In the genomic region with DNA sequence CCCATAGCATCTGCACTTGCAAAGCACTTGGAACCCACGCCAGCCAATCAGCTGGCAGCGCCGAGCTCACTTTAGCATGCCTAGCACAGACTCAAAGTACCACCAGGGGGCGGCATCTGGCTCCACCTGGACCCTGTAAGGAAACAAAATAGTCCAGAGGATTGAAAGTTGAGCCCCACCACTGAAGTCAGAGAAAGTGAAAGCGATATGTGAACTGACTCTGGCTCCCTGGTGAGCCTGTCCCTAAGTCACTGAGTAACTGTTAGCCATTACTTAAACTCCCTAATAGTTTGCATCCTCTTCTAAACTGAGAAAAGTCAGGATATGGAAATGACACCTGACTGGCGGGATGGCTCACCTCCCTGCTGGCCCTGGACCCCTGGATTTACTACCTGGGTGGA, we compare ENCODE assay signal across 1 mouse cellular context.
A peak's percentile ranks its signal among the peaks of the same experiment; 100 is the strongest.
TF ChIP-seq lines count a peak whose summit lies in the region.

No protein-coding gene starts in this region.

TF ChIP-seq in CH12.LX, 34 proteins besides CTCF, POLR2A, EP300 and RAD21 (continued from another document):
- TF ChIP-seq ETS1 (conservative IDR thresholded peaks at IDR 0.05; ENCODE audit: low read depth, low read length) (peak; percentile 67), USF2 (conservative IDR thresholded peaks at IDR 0.05; ENCODE audit: low read depth, low read length) (no peak), ZMIZ1 (IDR thresholded peaks at IDR 0.05; ENCODE audit: low read depth, low read length) (no peak), PAX5 (IDR thresholded peaks at IDR 0.05; ENCODE audit: low read length) (no peak), JUND (conservative IDR thresholded peaks at IDR 0.05; ENCODE audit: low read depth, low read length) (peak; percentile 56; the same call in 1 of the 2 replicates), HCFC1 (IDR thresholded peaks at IDR 0.05; ENCODE audit: low read depth, low read length) (peak; percentile 52; the same call in 1 of the 2 replicates), TCF12 (IDR thresholded peaks at IDR 0.05; ENCODE audit: low read depth, low read length) (peak; percentile 80; the same call in 1 of the 2 replicates), MEF2A (IDR thresholded peaks at IDR 0.05; ENCODE audit: borderline replicate concordance, low read depth, low read length) (peak; percentile 80; the same call in 1 of the 2 replicates), ZKSCAN1 (IDR thresholded peaks at IDR 0.05; ENCODE audit: borderline replicate concordance, low read depth, low read length) (no peak), IRF4 (IDR thresholded peaks at IDR 0.05; ENCODE audit: low read depth, low read length) (peak; percentile 89), ZNF384 (IDR thresholded peaks at IDR 0.05; ENCODE audit: low read depth, low read length) (peak; percentile 47; the same call in 1 of the 2 replicates), SMC3 (IDR thresholded peaks at IDR 0.05; ENCODE audit: low read depth, low read length) (peak; percentile 99), UBTF (IDR thresholded peaks at IDR 0.05; ENCODE audit: low read depth, low read length) (no peak), CHD2 (IDR thresholded peaks at IDR 0.05; ENCODE audit: low read length) (no peak), TBP (conservative IDR thresholded peaks at IDR 0.05; ENCODE audit: low read depth, low read length) (no peak), SIN3A (IDR thresholded peaks at IDR 0.05; ENCODE audit: low read length) (peak; percentile 93), MXI1 (IDR thresholded peaks at IDR 0.05; ENCODE audit: low read depth, low read length) (peak; percentile 47), E2F4 (IDR thresholded peaks at IDR 0.05; ENCODE audit: insufficient replicate concordance, low read depth, low read length) (peak; percentile 62; the same call in 1 of the 2 replicates), BHLHE40 (IDR thresholded peaks at IDR 0.05; ENCODE audit: low read depth, low read length) (peak; percentile 89), RCOR1 (conservative IDR thresholded peaks at IDR 0.05; ENCODE audit: low read depth, low read length) (peak; percentile 69; the same call in 1 of the 2 replicates), MAZ (IDR thresholded peaks at IDR 0.05; ENCODE audit: low read depth, low read length) (peak; percentile 89), CHD1 (IDR thresholded peaks at IDR 0.05; ENCODE audit: low read depth, low read length) (0 out of 2 replicates have a peak, but pooled peaks have one; percentile 55), MAFK (IDR thresholded peaks at IDR 0.05; ENCODE audit: insufficient replicate concordance, low read length) (0 out of 2 replicates have a peak, but pooled peaks have one; percentile 56), POLR2AphosphoS2 (IDR thresholded peaks at IDR 0.05; ENCODE audit: low read depth, low read length) (no peak), ELF1 (IDR thresholded peaks at IDR 0.05; ENCODE audit: low read depth, low read length) (peak; percentile 67), NELFE (IDR thresholded peaks at IDR 0.05; ENCODE audit: low read depth, low read length) (peak; percentile 22; the same call in 1 of the 2 replicates), NRF1 (IDR thresholded peaks at IDR 0.05; ENCODE audit: low read depth, low read length) (no peak), ZC3H11A (IDR thresholded peaks at IDR 0.05; ENCODE audit: low read depth, low read length) (peak; percentile 89), USF1 (IDR thresholded peaks at IDR 0.05; ENCODE audit: low read depth, low read length) (no peak)
